Mouse (Mus musculus): ENCODE results near the gene Tmem259.

DNA sequence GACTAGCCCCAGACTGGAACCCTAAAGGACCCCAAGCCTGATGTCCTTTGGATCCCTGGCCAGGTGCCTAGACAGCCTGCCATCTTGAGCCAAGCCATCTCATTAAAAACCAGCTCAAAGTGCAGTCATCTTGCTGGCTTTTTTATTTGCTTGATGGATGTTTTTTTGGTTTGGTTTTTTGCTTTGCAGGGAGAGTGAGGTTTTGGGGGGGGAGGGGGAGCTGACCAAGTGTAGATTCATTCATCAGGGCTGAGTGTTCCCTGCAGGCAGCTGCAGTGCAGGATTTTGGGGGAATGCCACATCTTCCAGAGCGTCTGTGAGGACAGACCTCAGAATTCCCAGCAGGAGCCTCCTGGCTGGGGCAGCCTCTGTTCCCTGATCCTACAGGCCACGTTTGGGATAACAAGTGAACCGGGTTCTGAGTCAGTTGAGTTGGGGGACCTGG is 15.0 kb downstream of the Tmem259 start:
- TF ChIP-seq CTCF (conservative IDR thresholded peaks at IDR 0.05; ENCODE audit: low read length) (no peak), NANOG (IDR thresholded peaks at IDR 0.05; ENCODE audit: borderline replicate concordance, low read length) (no peak)
